Mouse (Mus musculus): ENCODE measurements around the gene Ikzf5. TPM values are rescaled to one million over a fixed set of nuclear protein-coding genes. Genes with fewer than 3 reads are reported as not detected.
A peak's percentile ranks its signal among the peaks of the same experiment; 100 is the strongest.
"Not testable (repeated sequence)": the region's sequence is repeated elsewhere in the genome, so short reads cannot be mapped to it uniquely, and the experiment has no call there.

Gene Ikzf5
- polyA plus RNA-seq, 1 experiment from 2014 or later = 18.2 TPM

- H3K4me1 ChIP-seq (ENCODE audit: control insufficient read depth, insufficient read depth, low read length) = peaks cover 9% of the 10 kb centered on the region
- 42% methylated on average over 2 of the region's 2 CpGs for WGBS
- peak overlapping the region; percentile 95; the same call in 1 of the 2 replicates for H3K4me3 ChIP-seq (ENCODE audit: low read depth, low read length)
- H3K36me3 ChIP-seq (ENCODE audit: control insufficient read depth, insufficient read depth, low read length) = no peaks in the 10 kb centered on the region
- H3K27ac ChIP-seq (ENCODE audit: low read length) = no peak overlapping the region
- no peak for ATAC-seq (ENCODE audit: insufficient number of reproducible peaks, insufficient read depth, low FRiP score, low read depth)
- H3K9me3 ChIP-seq (ENCODE audit: control insufficient read depth, low read depth, low read length) = no peaks in the 10 kb centered on the region
- H3K9ac ChIP-seq (replicated peaks; ENCODE audit: low read depth, low read length) = no peak overlapping the region
- peak overlapping the region; percentile 48 for H3K4me2 ChIP-seq (replicated peaks; ENCODE audit: low read depth, low read length)
- H3K27me3 ChIP-seq (ENCODE audit: control insufficient read depth, insufficient read depth, low read length) = no peaks in the 10 kb centered on the region
These were observed 1.6 kb upstream of the Ikzf5 start for GRCm38 (mm10) chr7:131411941-131412270.

GRCm38 (mm10) chr7:131411221-131411940 is 1.1 kb upstream of the Ikzf5 start:
- no peaks in the 10 kb centered on the region for H3K27me3 ChIP-seq (ENCODE audit: control insufficient read depth, insufficient read depth, low read length)
- ATAC-seq (ENCODE audit: insufficient number of reproducible peaks, insufficient read depth, low FRiP score, low read depth) = no peak
- no peaks in the 10 kb centered on the region for H3K36me3 ChIP-seq (ENCODE audit: control insufficient read depth, insufficient read depth, low read length)
- peak overlapping the region; percentile 95 for H3K4me3 ChIP-seq (ENCODE audit: low read depth, low read length)
- H3K4me2 ChIP-seq (replicated peaks; ENCODE audit: low read depth, low read length) = peak overlapping the region; percentile 48
- no peaks in the 10 kb centered on the region for H3K9me3 ChIP-seq (ENCODE audit: control insufficient read depth, low read depth, low read length)
- WGBS = 27% methylated on average over 10 of the region's 10 CpGs
- H3K9ac ChIP-seq (replicated peaks; ENCODE audit: low read depth, low read length) = no peak overlapping the region; the same call in 1 of the 2 replicates
- H3K27ac ChIP-seq (ENCODE audit: low read length) = peak overlapping the region; percentile 40; the same call in 1 of the 2 replicates
- H3K4me1 ChIP-seq (ENCODE audit: control insufficient read depth, insufficient read depth, low read length) = peaks cover 9% of the 10 kb centered on the region

DNA sequence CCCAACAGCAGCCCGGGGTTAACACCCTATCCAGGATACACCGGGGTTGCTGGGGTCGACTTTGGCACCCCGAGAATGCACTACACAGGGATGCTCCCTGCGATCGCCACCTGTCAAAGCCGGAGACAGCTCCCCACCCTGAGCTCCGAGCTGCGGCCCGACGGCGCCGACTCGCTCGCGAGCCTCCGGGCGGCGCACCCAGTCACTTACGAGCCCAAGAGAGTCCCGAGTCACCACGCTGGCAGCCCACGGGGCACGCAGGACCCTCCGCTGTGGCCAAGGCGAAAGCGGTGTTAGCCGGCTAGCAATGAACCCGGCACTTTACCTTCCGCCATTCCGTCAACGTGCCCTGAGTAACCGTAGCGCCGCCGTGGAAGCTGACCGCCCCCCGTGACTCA is 334 bp downstream of the Ikzf5 start:
- H3K9me3 ChIP-seq (ENCODE audit: control insufficient read depth, low read depth, low read length) = no peaks in the 10 kb centered on the region
- peaks cover 9% of the 10 kb centered on the region for H3K4me1 ChIP-seq (ENCODE audit: control insufficient read depth, insufficient read depth, low read length)
- H3K4me2 ChIP-seq (replicated peaks; ENCODE audit: low read depth, low read length) = peak overlapping the region; percentile 61
- H3K27ac ChIP-seq (ENCODE audit: low read length) = peak overlapping the region; percentile 35; the same call in 1 of the 2 replicates
- no peaks in the 10 kb centered on the region for H3K27me3 ChIP-seq (ENCODE audit: control insufficient read depth, insufficient read depth, low read length)
- ATAC-seq (ENCODE audit: insufficient number of reproducible peaks, insufficient read depth, low FRiP score, low read depth) = peak; percentile 50
- H3K4me3 ChIP-seq (ENCODE audit: low read depth, low read length) = peak overlapping the region; percentile 95
- no peaks in the 10 kb centered on the region for H3K36me3 ChIP-seq (ENCODE audit: control insufficient read depth, insufficient read depth, low read length)
- peak overlapping the region; percentile 89 for H3K9ac ChIP-seq (replicated peaks; ENCODE audit: low read depth, low read length)
- WGBS = under 1% methylated on average over 38 of the region's 38 CpGs

- Histone ChIP-seq H3K9me3 (ENCODE audit: control insufficient read depth, low read depth, low read length) (no peaks in the 10 kb centered on the region), H3K9ac (replicated peaks; ENCODE audit: low read depth, low read length) (peak overlapping the region; percentile 89), H3K27me3 (ENCODE audit: control insufficient read depth, insufficient read depth, low read length) (no peaks in the 10 kb centered on the region), H3K4me3 (ENCODE audit: low read depth, low read length) (peak overlapping the region; percentile 95), H3K27ac (ENCODE audit: low read length) (no peak overlapping the region), H3K4me2 (replicated peaks; ENCODE audit: low read depth, low read length) (peak overlapping the region; percentile 61), H3K36me3 (ENCODE audit: control insufficient read depth, insufficient read depth, low read length) (no peaks in the 10 kb centered on the region), H3K4me1 (ENCODE audit: control insufficient read depth, insufficient read depth, low read length) (peaks cover 9% of the 10 kb centered on the region)
- no peak for ATAC-seq (ENCODE audit: insufficient number of reproducible peaks, insufficient read depth, low FRiP score, low read depth)
- 5% methylated on average over 16 of the region's 16 CpGs for WGBS
These were observed 867 bp downstream of the Ikzf5 start for GRCm38 (mm10) chr7:131409321-131409987.

DNA sequence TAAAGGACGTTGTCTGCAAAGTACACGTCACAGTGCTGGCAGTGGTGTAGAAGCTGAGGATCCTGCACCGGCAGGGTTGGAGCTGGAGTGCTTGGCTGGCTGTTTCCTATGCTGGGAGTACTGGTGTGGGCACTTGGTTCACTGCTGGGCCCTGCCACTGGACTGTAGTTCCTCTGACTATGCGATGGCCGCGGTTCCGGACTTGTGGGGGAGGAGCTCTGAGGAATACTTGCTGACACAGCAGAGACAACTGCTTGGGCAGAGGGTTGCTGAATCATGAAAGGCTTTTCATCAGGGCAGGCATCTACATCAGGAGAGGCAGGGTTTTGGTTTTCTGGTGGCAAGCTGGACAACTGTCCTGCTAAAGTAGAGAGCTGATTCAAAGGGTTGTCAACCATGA is 18.6 kb downstream of the Ikzf5 start:
- H3K36me3 ChIP-seq (ENCODE audit: control insufficient read depth, insufficient read depth, low read length) = peaks cover 13% of the 10 kb centered on the region
- not testable (repeated sequence) for H3K27ac ChIP-seq (ENCODE audit: low read length); H3K4me3 ChIP-seq (ENCODE audit: low read depth, low read length); ATAC-seq (ENCODE audit: insufficient number of reproducible peaks, insufficient read depth, low FRiP score, low read depth); H3K4me2 ChIP-seq (replicated peaks; ENCODE audit: low read depth, low read length); H3K9ac ChIP-seq (replicated peaks; ENCODE audit: low read depth, low read length); H3K4me1 ChIP-seq (ENCODE audit: control insufficient read depth, insufficient read depth, low read length); H3K27me3 ChIP-seq (ENCODE audit: control insufficient read depth, insufficient read depth, low read length); H3K9me3 ChIP-seq (ENCODE audit: control insufficient read depth, low read depth, low read length)
- 95% methylated on average over 6 of the region's 7 CpGs for WGBS

DNA sequence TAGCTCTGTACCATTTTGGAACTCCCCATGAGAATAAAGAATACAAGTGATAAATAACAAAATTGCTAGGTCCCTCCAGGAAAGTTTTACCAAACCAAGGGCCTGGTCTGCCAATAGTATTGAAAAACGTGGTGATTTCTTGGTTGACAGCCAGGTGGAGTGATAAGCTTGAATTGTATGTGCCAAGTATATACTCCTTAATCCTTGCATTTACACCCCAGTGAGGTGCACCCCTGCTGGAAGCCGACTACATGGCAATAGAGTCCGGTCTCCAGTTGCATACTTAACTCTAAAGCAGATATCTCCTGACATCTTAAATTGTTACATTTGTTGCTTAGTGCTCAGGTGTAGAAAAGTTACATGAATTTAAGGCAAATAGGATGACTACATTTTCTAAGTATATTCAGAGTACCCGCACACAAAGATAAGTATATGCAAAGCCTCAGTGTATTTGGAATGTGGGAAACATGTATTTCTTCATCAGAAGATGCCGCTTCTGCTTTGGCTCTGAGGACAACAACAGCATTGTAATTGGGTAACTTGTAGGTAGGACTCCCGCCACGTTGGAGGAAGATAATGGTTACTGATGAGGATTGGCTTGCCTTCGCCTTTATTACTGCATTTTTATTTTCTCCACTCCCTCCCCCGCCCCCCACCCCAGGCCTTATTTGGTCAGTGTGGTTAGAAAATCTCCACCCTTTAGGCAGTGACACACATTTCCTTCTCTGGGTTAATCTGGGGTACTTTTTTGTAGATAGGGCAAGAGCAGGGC is 38.3 kb downstream of the Ikzf5 start:
- 71% methylated on average over 9 of the region's 9 CpGs for WGBS
- Histone ChIP-seq H3K4me1 (ENCODE audit: control insufficient read depth, insufficient read depth, low read length) (0 out of 2 replicates have a peak, but pooled peaks cover 3% of the 10 kb centered on the region), H3K36me3 (ENCODE audit: control insufficient read depth, insufficient read depth, low read length) (peaks cover 8% of the 10 kb centered on the region; the same call in 1 of the 2 replicates), H3K27ac (ENCODE audit: low read length) (0 out of 2 replicates have a peak overlapping the region, but pooled peaks have one; percentile 95), H3K27me3 (ENCODE audit: control insufficient read depth, insufficient read depth, low read length) (no peaks in the 10 kb centered on the region), H3K4me3 (ENCODE audit: low read depth, low read length) (peak overlapping the region; percentile 58), H3K9ac (replicated peaks; ENCODE audit: low read depth, low read length) (peak overlapping the region; percentile 73), H3K4me2 (replicated peaks; ENCODE audit: low read depth, low read length) (peak overlapping the region; percentile 55), H3K9me3 (ENCODE audit: control insufficient read depth, low read depth, low read length) (no peaks in the 10 kb centered on the region)
- ATAC-seq (ENCODE audit: insufficient number of reproducible peaks, insufficient read depth, low FRiP score, low read depth) = no peak

DNA sequence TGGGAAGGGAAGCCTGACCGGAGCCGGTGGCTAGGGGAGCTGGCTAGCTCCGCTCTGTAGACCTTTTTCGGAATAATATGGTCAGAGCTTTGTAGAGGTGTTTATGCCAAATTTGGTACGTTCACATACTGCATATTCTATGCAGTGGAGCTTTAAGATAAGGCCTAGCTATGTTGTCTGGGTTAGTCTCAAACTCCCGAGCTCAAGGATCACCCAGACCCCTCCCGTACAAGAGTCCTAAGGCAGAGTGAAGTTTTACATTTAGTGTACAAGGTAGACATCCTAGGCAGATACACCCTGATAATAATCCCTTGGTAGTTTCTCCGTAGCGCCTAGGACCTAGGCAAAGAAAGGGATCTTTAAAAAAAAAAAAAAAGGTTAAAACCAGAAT is 38.9 kb downstream of the Ikzf5 start:
- Histone ChIP-seq H3K36me3 (ENCODE audit: control insufficient read depth, insufficient read depth, low read length) (peaks cover 8% of the 10 kb centered on the region; the same call in 1 of the 2 replicates), H3K4me1 (ENCODE audit: control insufficient read depth, insufficient read depth, low read length) (0 out of 2 replicates have a peak, but pooled peaks cover 3% of the 10 kb centered on the region), H3K4me2 (replicated peaks; ENCODE audit: low read depth, low read length) (peak overlapping the region; percentile 55), H3K9ac (replicated peaks; ENCODE audit: low read depth, low read length) (peak overlapping the region; percentile 73), H3K9me3 (ENCODE audit: control insufficient read depth, low read depth, low read length) (no peaks in the 10 kb centered on the region), H3K27ac (ENCODE audit: low read length) (peak overlapping the region; percentile 95), H3K27me3 (ENCODE audit: control insufficient read depth, insufficient read depth, low read length) (no peaks in the 10 kb centered on the region), H3K4me3 (ENCODE audit: low read depth, low read length) (peak overlapping the region; percentile 58)
- no peak; the same call in 1 of the 2 replicates for ATAC-seq (ENCODE audit: insufficient number of reproducible peaks, insufficient read depth, low FRiP score, low read depth)
- 5% methylated on average over 9 of the region's 9 CpGs for WGBS

Measured in stomach, embryonic 14.5 days (tissue).